Mouse (Mus musculus) hindbrain, embryonic 14.5 days (tissue): ENCODE data around the gene Phf11b. TPM values are rescaled to one million over a fixed set of nuclear protein-coding genes. Genes with fewer than 3 reads are reported as not detected.
"Not testable (repeated sequence)": the region's sequence is repeated elsewhere in the genome, so short reads cannot be mapped to it uniquely, and the experiment has no call there.

Experiments used
- ATAC-seq: fragments of 200-750 bp; cut with Nextera tagmentation; 2 replicates; pipeline ENCODE4 v1.8.0; 2017; ENCODE audit warnings: moderate number of reproducible peaks, mild to moderate bottlenecking, moderate TSS enrichment, moderate library complexity; ENCODE audit not compliant: low FRiP score
- DNase-seq: peaks from one replicate; pipeline ENCODE4 v3.0.0-alpha.2; 2015; ENCODE audit warnings: low spot score
- H3K27ac ChIP-seq: fragments of 300-500 bp; sonication (generic); 2 replicates; pipeline ENCODE4 v1.5.1; 2014; ENCODE audit warnings: mild to moderate bottlenecking, moderate library complexity
- H3K27me3 ChIP-seq: fragments of 300-500 bp; sonication (generic); 2 replicates; pipeline ENCODE4 v1.6.1; 2014; ENCODE audit warnings: mild to moderate bottlenecking, low read length, mixed read lengths; ENCODE audit not compliant: control insufficient read depth, insufficient read depth
- H3K36me3 ChIP-seq: fragments of 300-500 bp; sonication (generic); replicated peaks from 2 replicates; pipeline ENCODE4 v1.6.1; 2014; ENCODE audit not compliant: control insufficient read depth, insufficient read depth
- H3K4me1 ChIP-seq: fragments of 300-500 bp; sonication (generic); replicated peaks from 2 replicates; pipeline ENCODE4 v1.6.1; 2014; ENCODE audit warnings: antibody characterized with exemption, low read length, mixed read lengths; ENCODE audit not compliant: control insufficient read depth, insufficient read depth
- H3K4me2 ChIP-seq: fragments of 300-500 bp; sonication (generic); replicated peaks from 2 replicates; pipeline ENCODE4 v1.6.1; 2014; ENCODE audit warnings: mild to moderate bottlenecking, moderate library complexity
- H3K4me3 ChIP-seq: fragments of 300-500 bp; sonication (generic); replicated peaks from 2 replicates; pipeline ENCODE4 v1.5.1; 2014; ENCODE audit warnings: mild to moderate bottlenecking, low read length
- H3K9ac ChIP-seq: fragments of 300-500 bp; sonication (generic); 2 replicates; pipeline ENCODE4 v1.6.1; 2014
- H3K9me3 ChIP-seq: fragments of 300-500 bp; sonication (generic); 2 replicates; pipeline ENCODE4 v1.6.1; 2016; ENCODE audit warnings: low read length; ENCODE audit not compliant: control insufficient read depth
- WGBS: fragments of 180-500 bp; shearing (Covaris S2); extraction: QIAGEN DNeasy Blood & Tissue Kit; methylation state at CpG from one replicate; pipeline ENCODE4 v1.1.7; 2014; 5-methylcytosine and 5-hydroxymethylcytosine counted together
- polyA plus RNA-seq: library from polyadenylated mRNA; unstranded; fragments of >200 nt; fragmentation: Nextera tagmentation; extraction: Ambion mirVana; gene quantifications from 2 replicates; pipeline ENCODE4 v1.2.1, GENCODE M21; 2014

Gene Phf11b
- polyA plus RNA-seq: 0.21 TPM in 1 of 2 replicates, not detected in the other

DNA sequence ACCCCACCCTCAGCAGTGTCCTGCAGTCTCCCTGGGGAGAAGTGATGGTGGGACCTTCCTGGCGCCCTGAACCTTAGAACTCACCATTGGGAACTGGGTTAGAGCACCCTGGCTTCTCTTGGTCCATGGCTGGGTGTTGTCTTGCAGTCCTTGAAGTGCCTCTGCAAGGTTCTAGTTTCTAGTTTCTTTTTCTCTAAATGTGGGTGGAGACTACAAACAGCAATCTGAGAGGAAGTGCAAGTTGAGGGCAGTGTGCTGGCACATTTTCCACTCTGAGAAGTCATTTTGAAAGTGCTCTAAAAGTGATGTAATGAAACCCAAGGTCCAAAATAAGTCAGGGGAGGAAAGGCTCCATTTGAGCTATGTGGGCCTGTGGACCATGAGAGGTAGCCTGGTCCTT is at the start of gene Phf11b:
TSS of gene Phf11b (minus strand) at position 163 of the 400 bp plus-strand sequence.
- H3K27ac ChIP-seq, H3K36me3 ChIP-seq, H3K9me3 ChIP-seq, DNase-seq, H3K9ac ChIP-seq, H3K4me2 ChIP-seq, ATAC-seq, H3K27me3 ChIP-seq, H3K4me3 ChIP-seq, H3K4me1 ChIP-seq: not testable (repeated sequence)
- 72% methylated on average over 1 of the region's 1 CpGs for WGBS

DNA sequence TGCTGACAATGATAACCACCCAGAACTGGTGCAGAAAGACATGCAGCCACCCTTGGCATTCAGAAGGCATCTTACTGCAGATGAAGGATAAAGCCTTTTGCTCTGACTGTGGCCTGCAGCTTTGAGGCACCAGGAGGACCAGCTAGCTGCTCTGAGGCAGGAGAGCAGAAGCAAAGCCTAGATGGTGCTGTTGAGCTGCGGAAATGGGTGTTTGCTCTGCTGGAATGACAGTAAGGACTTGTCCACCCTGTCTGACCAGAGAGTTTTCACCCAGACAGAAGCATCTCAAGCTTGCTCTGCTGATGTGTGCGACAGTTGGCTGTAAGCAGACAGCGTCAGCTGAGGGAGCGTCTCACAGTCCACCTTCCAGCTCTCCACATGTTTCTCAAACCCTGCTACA is 49.0 kb upstream of the Phf11b start:
- H3K27me3 ChIP-seq, H3K9me3 ChIP-seq, H3K9ac ChIP-seq, ATAC-seq, H3K36me3 ChIP-seq, DNase-seq, H3K27ac ChIP-seq, H3K4me1 ChIP-seq, H3K4me3 ChIP-seq, H3K4me2 ChIP-seq: not testable (repeated sequence)
- WGBS: 72% methylated on average over 4 of the region's 4 CpGs

DNA sequence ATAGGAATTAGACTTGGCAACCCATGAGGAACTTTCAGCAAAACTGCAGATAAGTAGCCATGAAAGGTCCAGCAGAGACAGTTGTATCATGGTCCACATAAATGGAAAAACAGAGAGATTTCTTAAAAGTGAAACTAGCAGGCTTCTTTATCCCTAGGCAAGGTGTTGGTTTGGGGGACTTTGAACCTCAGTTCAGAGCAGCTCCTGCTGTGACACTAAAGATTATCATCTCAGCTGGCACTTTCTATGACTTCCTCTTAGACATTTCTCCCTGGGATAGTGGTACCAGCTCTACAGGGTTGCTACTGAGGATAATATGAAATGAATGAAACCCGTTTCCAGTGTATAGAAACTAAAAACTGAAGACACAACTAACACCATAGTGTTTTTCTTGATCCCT is 48.4 kb upstream of the Phf11b start:
- DNase-seq: no peak
- Histone ChIP-seq H3K4me1 (no peaks in the 10 kb centered on the region), H3K27ac (no peak overlapping the region), H3K36me3 (no peaks in the 10 kb centered on the region), H3K4me3 (no peak overlapping the region), H3K4me2 (no peak overlapping the region), H3K9me3 (no peaks in the 10 kb centered on the region), H3K9ac (no peak overlapping the region), H3K27me3 (no peaks in the 10 kb centered on the region)
- 73% methylated on average over 1 of the region's 1 CpGs for WGBS
- no peak for ATAC-seq

DNA sequence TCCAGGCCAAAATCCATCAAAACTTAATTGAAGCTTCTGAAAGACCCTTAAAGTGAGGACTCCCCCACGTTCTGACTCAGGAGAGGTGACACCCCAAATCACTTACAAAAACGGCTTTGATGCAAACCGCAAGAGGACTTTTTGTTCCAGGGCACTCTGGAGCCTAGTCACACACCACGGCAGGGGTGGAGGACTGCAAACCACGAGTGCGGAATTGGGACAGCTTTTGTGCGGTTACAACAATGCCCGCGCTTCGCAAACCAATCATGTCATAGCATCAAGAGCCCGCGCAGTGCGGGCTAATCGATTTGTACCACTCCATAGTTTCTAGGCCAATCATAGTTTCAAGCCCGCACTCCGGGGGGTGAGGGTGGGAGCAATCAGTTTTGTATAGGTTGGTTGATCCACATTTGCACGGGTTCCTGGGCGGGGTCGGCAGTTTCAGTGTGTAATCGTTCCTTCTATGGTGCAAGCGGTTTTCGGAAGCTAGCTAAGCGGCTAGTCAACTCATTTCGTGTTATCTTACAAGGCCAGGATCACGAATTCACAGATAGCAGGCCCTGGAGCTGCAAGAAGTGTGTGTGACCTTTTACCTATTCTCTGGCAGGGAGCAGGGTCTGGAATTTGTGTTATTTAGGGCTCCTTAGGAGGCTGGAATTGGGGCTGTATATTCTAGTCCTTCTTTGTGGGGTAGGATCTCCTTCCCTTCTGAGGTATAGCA is 29.4 kb upstream of the Phf11b start:
- Histone ChIP-seq H3K4me1 (no peaks in the 10 kb centered on the region), H3K9ac (no peak overlapping the region), H3K27ac (no peak overlapping the region), H3K9me3 (peaks cover 5% of the 10 kb centered on the region; the same call in 1 of the 2 replicates), H3K4me2 (no peak overlapping the region), H3K36me3 (no peaks in the 10 kb centered on the region), H3K4me3 (no peak overlapping the region), H3K27me3 (no peaks in the 10 kb centered on the region)
- ATAC-seq: no peak
- WGBS: 94% methylated on average over 25 of the region's 25 CpGs
- no peak for DNase-seq

DNA sequence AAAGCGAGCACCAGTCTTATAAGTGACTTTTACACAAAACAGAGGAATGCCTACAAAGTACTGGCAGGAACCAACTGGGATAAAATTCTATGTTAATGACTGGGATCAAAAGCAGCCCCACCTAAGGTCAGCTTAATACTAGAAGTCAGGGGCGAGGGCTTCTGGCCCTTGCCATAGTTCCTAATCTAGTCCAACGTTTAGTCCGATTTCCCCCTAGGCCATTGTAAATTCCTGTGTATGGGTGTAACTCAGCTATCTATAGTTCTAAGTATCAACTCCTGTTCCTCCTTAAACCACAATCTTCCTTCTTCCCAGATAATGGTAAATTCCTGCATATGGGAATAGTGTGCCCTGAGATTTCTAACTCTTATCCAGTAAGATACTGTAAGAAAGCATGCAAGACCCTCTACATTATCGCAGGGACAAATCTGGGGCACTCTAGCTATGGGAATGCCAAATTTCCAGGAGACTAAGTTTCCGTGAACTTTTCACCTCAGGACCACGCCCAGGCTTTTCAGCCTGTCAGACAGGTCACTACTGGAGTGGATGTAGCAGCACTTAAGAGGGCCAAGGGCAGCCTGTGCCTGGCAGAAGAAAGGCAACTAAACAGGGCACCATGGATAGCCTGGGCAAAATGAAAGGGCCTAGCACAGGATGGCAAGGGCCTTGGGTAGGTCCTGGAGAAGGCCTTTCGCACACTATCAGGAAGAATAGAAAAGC is 25.4 kb upstream of the Phf11b start:
- DNase-seq: no peak
- 91% methylated on average over 8 of the region's 8 CpGs for WGBS
- H3K27ac ChIP-seq: no peak overlapping the region
- H3K4me3 ChIP-seq: no peak overlapping the region
- no peaks in the 10 kb centered on the region for H3K4me1 ChIP-seq
- no peaks in the 10 kb centered on the region for H3K27me3 ChIP-seq
- H3K36me3 ChIP-seq: no peaks in the 10 kb centered on the region
- H3K9ac ChIP-seq: no peak overlapping the region
- peaks cover 4% of the 10 kb centered on the region; the same call in 1 of the 2 replicates for H3K9me3 ChIP-seq
- ATAC-seq: no peak
- H3K4me2 ChIP-seq: no peak overlapping the region

DNA sequence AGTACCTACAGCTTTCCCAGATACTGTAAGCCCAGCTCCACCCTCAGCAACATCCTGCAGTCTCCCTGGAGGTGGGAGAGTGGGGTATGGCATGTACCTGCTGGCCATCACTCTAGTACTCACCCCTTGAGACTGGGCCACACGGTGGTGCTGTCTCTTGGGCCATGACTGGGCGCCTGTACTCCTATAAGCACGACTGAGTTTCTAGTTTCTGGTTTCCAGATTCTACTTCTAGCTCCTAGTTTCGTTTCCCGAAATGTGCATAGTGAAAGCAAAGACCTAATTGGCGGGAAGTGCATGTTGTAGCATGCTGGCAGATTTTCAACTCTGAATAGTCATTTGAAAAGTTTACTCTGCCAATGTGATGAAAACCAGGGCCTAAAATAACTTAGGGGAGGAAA is 24.1 kb upstream of the Phf11b start, which contains the start of gene Phf11d:
TSS of gene Phf11d (minus strand) at position 227 of the 401 bp plus-strand sequence.
- no peaks in the 10 kb centered on the region for H3K27me3 ChIP-seq
- H3K9ac ChIP-seq: no peak within 1 kb of the TSS
- H3K4me2 ChIP-seq: no peak within 1 kb of the TSS
- DNase-seq (no peak), ATAC-seq (no peak)
- H3K36me3 ChIP-seq: no peaks in the 10 kb centered on the region
- no peaks in the 10 kb centered on the region for H3K9me3 ChIP-seq
- H3K27ac ChIP-seq: no peak within 1 kb of the TSS
- WGBS: 84% methylated on average over 6 of the region's 6 CpGs
- H3K4me1 ChIP-seq: no peaks in the 10 kb centered on the region
- no peak within 1 kb of the TSS for H3K4me3 ChIP-seq

DNA sequence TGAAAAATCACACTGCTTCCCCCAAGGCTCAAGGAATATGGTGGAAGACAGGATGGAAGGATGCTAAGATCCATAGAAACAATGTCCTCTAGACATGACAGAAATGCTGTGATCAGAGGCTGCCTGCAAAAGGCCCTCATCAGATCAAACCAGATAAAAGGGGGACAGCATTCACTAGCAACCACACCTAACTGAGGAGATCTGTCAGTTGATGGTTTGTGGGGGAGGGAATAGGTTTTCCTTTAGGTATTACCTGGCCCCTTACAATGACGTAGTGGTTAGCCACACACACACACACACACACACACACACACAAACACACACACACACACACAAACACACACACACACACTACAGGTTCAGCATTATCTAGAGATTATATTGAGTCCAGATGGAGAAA is 1.6 kb downstream of the Phf11b start:
- Histone ChIP-seq H3K27me3 (no peaks in the 10 kb centered on the region), H3K36me3 (no peaks in the 10 kb centered on the region), H3K4me1 (no peaks in the 10 kb centered on the region), H3K4me3 (no peak overlapping the region), H3K27ac (no peak overlapping the region), H3K9me3 (no peaks in the 10 kb centered on the region), H3K9ac (no peak overlapping the region), H3K4me2 (no peak overlapping the region)
- no peak for DNase-seq
- WGBS: 85% methylated on average over 1 of the region's 1 CpGs
- ATAC-seq: no peak

DNA sequence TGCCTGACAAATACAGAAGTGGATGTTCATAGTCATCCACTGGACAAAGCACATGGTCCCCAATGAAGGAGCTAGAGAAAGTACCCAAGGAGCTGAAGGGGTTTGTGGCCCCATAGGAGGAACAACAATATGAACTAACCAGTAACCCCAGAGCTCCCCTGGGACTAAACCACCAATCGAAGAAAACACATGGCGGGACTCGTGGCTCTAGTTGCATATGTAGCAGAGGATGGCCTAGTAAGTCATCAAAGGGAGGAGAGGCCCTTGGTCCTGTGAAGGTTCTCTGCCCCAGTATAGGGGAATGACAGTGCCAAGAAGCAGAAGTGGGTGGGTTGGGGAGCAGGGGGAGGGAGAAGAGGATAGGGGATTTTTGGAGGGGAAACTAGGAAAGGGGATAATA is 5.1 kb downstream of the Phf11b start:
- not testable (repeated sequence) for H3K4me3 ChIP-seq, H3K36me3 ChIP-seq, H3K27ac ChIP-seq, H3K9me3 ChIP-seq, H3K4me2 ChIP-seq, ATAC-seq, H3K9ac ChIP-seq, DNase-seq, H3K27me3 ChIP-seq, H3K4me1 ChIP-seq
- WGBS: 88% methylated on average over 3 of the region's 3 CpGs

DNA sequence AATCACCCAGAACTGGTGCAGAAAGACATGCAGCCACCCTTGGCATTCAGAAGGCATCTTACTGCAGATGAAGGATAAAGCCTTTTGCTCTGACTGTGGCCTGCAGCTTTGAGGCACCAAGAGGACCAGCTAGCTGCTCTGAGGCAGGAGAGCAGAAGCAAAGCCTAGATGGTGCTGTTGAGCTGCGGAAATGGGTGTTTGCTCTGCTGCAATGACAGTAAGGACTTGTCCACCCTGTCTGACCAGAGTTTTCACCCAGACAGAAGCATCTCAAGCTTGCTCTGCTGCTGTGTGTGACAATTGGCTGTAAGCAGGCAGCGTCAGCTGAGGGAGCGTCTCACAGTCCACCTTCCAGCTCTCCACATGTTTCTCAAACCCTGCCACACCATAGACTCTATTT is 10.7 kb downstream of the Phf11b start:
- ATAC-seq, H3K27me3 ChIP-seq, H3K4me1 ChIP-seq, H3K27ac ChIP-seq, H3K4me2 ChIP-seq, H3K4me3 ChIP-seq, H3K36me3 ChIP-seq, H3K9me3 ChIP-seq, DNase-seq, H3K9ac ChIP-seq: not testable (repeated sequence)
- WGBS: 61% methylated on average over 3 of the region's 3 CpGs
